Mouse (Mus musculus) hindbrain, embryonic 13.5 days (tissue): Measurements from ENCODE around the gene Gm20388. TPM values are rescaled to one million over a fixed set of nuclear protein-coding genes. Genes with fewer than 3 reads are reported as not detected.
A peak's percentile ranks its signal among the peaks of the same experiment; 100 is the strongest.

Experiments
- ATAC-seq: fragments of 200-750 bp; cut with Nextera tagmentation; 2 replicates; pipeline ENCODE4 v1.8.0; 2017; ENCODE audit warnings: moderate TSS enrichment; ENCODE audit not compliant: low FRiP score
- H3K27ac ChIP-seq: fragments of 300-500 bp; sonication (generic); 2 replicates; pipeline ENCODE4 v1.5.1; 2015; ENCODE audit warnings: inconsistent platforms, mild to moderate bottlenecking, moderate library complexity
- H3K27me3 ChIP-seq: fragments of 300-500 bp; sonication (generic); 2 replicates; pipeline ENCODE4 v1.6.1; 2015; ENCODE audit warnings: mild to moderate bottlenecking, inconsistent platforms
- H3K36me3 ChIP-seq: fragments of 300-500 bp; sonication (generic); 2 replicates; pipeline ENCODE4 v1.6.1; 2015; ENCODE audit warnings: mild to moderate bottlenecking, inconsistent platforms
- H3K4me1 ChIP-seq: fragments of 300-500 bp; sonication (generic); replicated peaks from 2 replicates; pipeline ENCODE4 v1.6.1; 2015; ENCODE audit warnings: inconsistent platforms
- H3K4me2 ChIP-seq: fragments of 300-500 bp; sonication (generic); 2 replicates; pipeline ENCODE4 v1.6.1; 2015; ENCODE audit warnings: inconsistent platforms, mild to moderate bottlenecking, moderate library complexity
- H3K4me3 ChIP-seq: fragments of 300-500 bp; sonication (generic); 2 replicates; pipeline ENCODE4 v1.5.1; 2015; ENCODE audit warnings: mild to moderate bottlenecking, inconsistent platforms
- H3K9ac ChIP-seq: fragments of 300-500 bp; sonication (generic); 2 replicates; pipeline ENCODE4 v1.6.1; 2015; ENCODE audit warnings: mild to moderate bottlenecking, inconsistent platforms
- H3K9me3 ChIP-seq: fragments of 300-500 bp; sonication (generic); 2 replicates; pipeline ENCODE4 v1.6.1; 2016; ENCODE audit warnings: inconsistent platforms
- WGBS: fragments of 180-500 bp; shearing (Covaris S2); methylation state at CpG from one replicate; pipeline ENCODE4 v1.1.7; 2015; 5-methylcytosine and 5-hydroxymethylcytosine counted together
- polyA plus RNA-seq: library from polyadenylated mRNA; unstranded; fragments of >200 nt; fragmentation: Nextera tagmentation; extraction: Ambion mirVana; gene quantifications from 2 replicates; pipeline ENCODE4 v1.2.1, GENCODE M21; 2015

Gene Gm20388
- polyA plus RNA-seq, 1 experiment from 2014 or later: 1.9 TPM

DNA sequence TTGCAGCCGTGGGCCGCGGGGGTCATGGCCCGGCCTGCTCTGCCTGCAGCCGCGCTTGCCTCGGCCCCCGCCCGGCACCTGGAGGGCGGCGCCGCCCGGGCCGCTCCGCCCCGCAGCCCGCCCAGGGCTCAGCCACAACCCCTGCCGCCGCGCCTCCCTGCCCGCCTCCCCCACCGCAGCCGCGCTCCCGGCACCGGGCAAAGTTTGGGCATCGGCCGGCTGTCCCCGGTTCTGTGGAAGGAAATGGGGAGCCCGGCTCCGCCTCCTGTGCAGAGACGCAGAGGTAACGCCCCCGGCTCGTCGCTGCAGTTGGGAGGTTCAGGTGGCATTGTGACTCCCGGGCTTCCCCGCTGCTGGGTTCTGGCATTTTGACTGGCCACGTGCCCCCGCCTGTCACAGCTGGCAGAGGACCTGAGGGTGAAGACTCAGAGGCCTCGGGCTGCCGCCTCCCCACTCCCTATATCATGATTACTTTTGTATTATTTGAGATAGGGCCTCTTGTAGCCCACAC lies 723.7 kb downstream of the Gm20388 start:
- peak overlapping the region; percentile 98 for H3K4me2 ChIP-seq
- 1% methylated on average over 32 of the region's 42 CpGs for WGBS
- H3K4me3 ChIP-seq: peak overlapping the region; percentile 64
- peaks cover 20% of the 10 kb centered on the region for H3K4me1 ChIP-seq
- H3K27ac ChIP-seq: no peak overlapping the region
- no peak; the same call in 1 of the 2 replicates for ATAC-seq
- peak overlapping the region; percentile 86 for H3K9ac ChIP-seq
- peaks cover 52% of the 10 kb centered on the region for H3K27me3 ChIP-seq
- no peaks in the 10 kb centered on the region for H3K36me3 ChIP-seq
- H3K9me3 ChIP-seq: no peaks in the 10 kb centered on the region

DNA sequence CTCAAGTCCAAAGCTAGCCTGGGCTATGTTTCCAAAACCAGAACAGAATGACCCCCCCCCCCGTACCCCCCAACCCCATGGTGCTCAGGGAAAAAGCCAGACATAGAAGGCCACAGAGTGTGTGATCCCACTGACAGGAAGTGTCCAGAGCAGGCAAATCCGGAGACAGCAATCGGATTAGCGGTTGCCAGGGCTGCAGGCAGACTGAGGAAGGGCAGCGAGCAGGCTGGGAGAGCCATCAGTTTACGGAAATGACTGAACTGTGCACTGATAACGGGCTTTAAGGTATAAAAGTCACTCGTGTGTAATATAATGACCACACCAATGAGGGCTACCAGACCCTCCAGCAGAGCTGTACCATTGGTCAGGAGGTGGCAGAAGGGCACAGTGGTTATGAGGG lies 730.6 kb downstream of the Gm20388 start:
- Histone ChIP-seq H3K4me2 (no peak overlapping the region), H3K36me3 (no peaks in the 10 kb centered on the region), H3K9me3 (no peaks in the 10 kb centered on the region), H3K9ac (no peak overlapping the region), H3K4me3 (no peak overlapping the region), H3K27me3 (peaks cover 1% of the 10 kb centered on the region), H3K4me1 (peaks cover 8% of the 10 kb centered on the region; the same call in 1 of the 2 replicates), H3K27ac (no peak overlapping the region)
- WGBS: 46% methylated on average over 8 of the region's 8 CpGs
- no peak for ATAC-seq

DNA sequence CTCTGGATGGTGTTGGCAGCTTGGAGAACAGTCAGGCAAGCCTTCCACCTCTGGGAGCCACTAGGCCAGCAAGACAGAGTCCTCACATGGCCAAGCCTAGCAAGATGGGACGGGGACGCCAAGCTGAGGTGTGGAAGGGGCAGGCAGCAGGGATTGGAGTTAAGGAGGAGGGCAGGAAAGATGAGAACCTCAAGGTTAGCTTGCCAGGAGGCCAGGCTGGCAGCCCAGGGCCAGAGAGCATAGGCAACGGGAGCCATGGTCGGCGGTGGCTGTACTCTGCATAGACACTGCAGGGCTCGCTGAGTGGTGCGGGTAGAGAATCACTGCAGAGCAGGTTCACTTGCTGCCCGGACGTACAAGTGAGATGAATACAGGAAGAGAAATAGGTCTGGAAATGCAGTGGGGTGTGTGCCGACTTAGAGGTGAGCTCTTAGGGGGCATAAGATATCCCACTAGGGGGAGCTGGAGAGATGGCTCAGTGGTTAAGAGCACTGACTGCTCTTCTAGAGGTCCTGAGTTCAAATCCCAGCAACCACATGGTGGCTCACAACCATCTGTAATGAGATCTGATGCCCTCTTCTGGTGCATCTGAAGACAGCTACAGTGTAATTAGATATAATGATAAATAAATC lies 731.5 kb downstream of the Gm20388 start:
- Histone ChIP-seq H3K4me2 (no peak overlapping the region), H3K4me1 (peaks cover 8% of the 10 kb centered on the region; the same call in 1 of the 2 replicates), H3K27me3 (no peaks in the 10 kb centered on the region), H3K36me3 (no peaks in the 10 kb centered on the region), H3K9ac (no peak overlapping the region), H3K4me3 (no peak overlapping the region), H3K9me3 (no peaks in the 10 kb centered on the region), H3K27ac (no peak overlapping the region)
- ATAC-seq: no peak
- WGBS: 79% methylated on average over 10 of the region's 10 CpGs

DNA sequence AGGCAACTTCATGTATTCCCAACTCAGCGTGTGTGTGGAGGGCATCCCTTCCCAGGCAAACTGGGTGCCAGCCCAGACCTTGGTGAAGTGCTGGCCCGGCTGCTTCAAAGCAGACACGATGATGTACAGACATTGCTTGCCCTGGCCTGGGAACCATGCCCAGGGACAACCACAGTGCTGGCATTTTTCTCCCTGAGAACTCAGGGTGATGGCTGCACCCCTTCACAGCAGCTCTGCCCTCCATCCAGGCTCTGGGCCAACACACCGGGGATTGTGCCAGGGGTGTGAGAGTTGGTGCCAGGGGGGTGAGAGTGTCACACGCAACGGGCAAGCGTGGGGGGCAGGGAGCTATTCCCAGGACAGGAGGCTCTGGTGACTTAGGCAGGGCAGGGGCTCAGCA lies 734.0 kb downstream of the Gm20388 start:
- no peaks in the 10 kb centered on the region for H3K27me3 ChIP-seq
- H3K9me3 ChIP-seq: no peaks in the 10 kb centered on the region
- H3K9ac ChIP-seq: no peak overlapping the region
- H3K36me3 ChIP-seq: no peaks in the 10 kb centered on the region
- H3K4me1 ChIP-seq: peaks cover 8% of the 10 kb centered on the region; the same call in 1 of the 2 replicates
- H3K27ac ChIP-seq: no peak overlapping the region
- no peak overlapping the region for H3K4me2 ChIP-seq
- WGBS: 66% methylated on average over 7 of the region's 7 CpGs
- no peak overlapping the region for H3K4me3 ChIP-seq
- peak; percentile 67 for ATAC-seq

DNA sequence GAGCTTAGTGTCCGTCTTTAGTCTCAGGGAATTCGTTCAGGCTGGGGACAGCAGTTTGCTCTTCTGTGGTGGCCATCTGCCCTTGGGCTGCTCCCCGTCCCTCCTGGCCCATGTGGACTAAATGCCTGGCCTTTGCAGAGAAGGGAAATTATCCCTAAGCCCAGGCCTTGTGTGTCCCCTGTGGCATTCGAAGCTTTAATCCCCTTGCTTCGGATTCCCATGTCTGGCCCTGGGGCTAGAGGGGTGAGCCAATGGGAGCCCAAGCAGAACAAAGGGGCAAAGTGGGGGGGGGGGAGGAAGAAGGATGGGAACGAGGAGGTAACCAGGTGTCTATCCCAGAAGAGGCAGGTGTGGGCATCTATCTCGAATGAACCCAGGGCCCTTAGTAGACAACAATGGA lies 736.9 kb downstream of the Gm20388 start, which contains the start of gene 1190005I06Rik:
TSS of gene 1190005I06Rik (minus strand) at position 101 of the 400 bp plus-strand sequence.
- H3K36me3 ChIP-seq: 0 out of 2 replicates have a peak, but pooled peaks cover 7% of the 10 kb centered on the region
- no peak within 1 kb of the TSS for H3K4me2 ChIP-seq
- no peaks in the 10 kb centered on the region for H3K27me3 ChIP-seq
- no peak for ATAC-seq
- no peak within 1 kb of the TSS for H3K27ac ChIP-seq
- H3K9ac ChIP-seq: no peak within 1 kb of the TSS
- WGBS: 56% methylated on average over 7 of the region's 7 CpGs
- no peaks in the 10 kb centered on the region for H3K9me3 ChIP-seq
- no peak within 1 kb of the TSS for H3K4me3 ChIP-seq
- peaks cover 8% of the 10 kb centered on the region; the same call in 1 of the 2 replicates for H3K4me1 ChIP-seq

DNA sequence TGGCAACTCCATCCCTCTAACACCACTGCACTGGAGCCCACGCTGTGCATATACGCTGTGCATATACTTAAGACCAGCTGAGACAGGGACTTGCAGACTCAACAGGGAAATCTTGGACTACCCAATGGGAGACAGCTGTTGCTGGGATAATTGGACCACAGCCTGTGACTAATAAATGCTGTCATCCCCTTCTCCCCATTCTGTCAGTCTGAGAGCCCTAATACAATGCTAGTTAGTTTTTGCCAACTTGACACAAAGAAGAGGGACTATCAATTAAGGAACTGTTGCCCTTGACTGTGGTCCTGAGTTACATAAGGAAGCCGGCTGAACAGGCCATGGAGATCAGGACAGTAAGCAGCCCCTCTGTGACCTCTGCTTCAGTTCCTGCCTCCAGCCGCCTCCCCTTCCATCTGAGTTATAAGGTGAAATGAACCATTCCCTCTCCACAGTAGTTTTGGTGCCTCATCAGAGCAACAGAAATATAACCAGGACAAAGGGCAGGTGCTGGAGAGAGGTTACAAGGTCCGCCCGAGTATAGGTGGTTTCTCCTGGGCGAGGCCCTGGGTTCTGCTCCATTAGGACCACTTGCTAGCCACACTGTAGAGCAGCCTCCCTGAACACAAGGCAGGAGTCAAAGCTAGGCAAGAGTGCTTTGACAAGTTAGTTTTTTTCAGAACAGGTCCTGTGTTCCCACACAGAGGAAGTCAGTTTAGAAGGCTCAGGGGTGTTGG lies 745.8 kb downstream of the Gm20388 start:
- 80% methylated on average over 7 of the region's 7 CpGs for whole genome bisulfite sequencing
- H3K4me1 ChIP-seq: peaks cover 20% of the 10 kb centered on the region; the same call in 1 of the 2 replicates
- H3K9ac ChIP-seq: peak overlapping the region; percentile 21; the same call in 1 of the 2 replicates
- no peak for ATAC-seq
- H3K9me3 ChIP-seq: no peaks in the 10 kb centered on the region
- no peak overlapping the region for H3K4me3 ChIP-seq
- no peak overlapping the region for H3K4me2 ChIP-seq
- H3K27ac ChIP-seq: no peak overlapping the region
- H3K27me3 ChIP-seq: no peaks in the 10 kb centered on the region
- H3K36me3 ChIP-seq: peaks cover 70% of the 10 kb centered on the region

DNA sequence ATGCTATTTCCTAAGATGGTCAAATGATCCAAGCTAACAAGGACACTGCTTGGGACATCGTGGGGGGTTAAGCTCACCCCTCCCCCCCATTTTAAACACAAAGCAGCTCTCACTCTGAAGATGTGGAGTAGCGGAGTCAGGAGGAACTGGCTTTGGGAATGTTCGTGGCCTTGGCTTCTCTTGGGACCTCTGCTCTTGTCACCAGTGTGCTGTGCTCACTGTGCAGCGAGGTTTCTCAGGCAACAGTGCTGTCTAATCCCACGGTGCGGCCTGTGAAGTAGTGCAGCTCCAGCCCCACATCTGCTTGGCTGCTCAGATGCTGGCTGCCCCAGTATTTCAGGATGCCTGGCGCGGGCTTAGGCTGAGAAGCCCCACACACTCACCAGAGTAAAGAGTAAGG lies 746.8 kb downstream of the Gm20388 start:
- Histone ChIP-seq H3K9ac (no peak overlapping the region), H3K4me2 (no peak overlapping the region), H3K4me3 (no peak overlapping the region), H3K4me1 (peaks cover 20% of the 10 kb centered on the region; the same call in 1 of the 2 replicates), H3K9me3 (no peaks in the 10 kb centered on the region), H3K36me3 (peaks cover 70% of the 10 kb centered on the region), H3K27ac (no peak overlapping the region), H3K27me3 (no peaks in the 10 kb centered on the region)
- 86% methylated on average over 8 of the region's 8 CpGs for WGBS
- no peak for ATAC-seq

DNA sequence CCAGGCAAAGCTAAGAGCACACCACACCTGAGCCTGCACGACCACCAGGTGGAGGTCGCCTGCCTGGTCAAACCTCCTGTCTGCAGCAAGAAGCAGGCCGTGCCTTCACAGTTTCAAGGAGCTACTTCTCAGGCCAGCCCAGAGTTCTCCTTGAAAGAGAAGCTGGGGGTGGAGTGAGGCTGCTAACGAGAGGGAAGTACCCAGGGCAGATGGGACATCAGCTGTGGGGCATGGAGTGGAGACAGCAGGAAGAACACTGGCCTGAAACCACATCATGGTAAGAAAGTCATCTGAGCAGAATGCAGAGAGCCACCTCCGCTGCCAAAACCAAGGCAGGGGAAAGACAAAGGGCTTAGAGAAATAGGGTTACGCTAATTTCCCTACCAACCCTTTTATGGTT lies 753.9 kb downstream of the Gm20388 start:
- H3K9ac ChIP-seq: peak overlapping the region; percentile 46; the same call in 1 of the 2 replicates
- H3K27me3 ChIP-seq: no peaks in the 10 kb centered on the region

DNA sequence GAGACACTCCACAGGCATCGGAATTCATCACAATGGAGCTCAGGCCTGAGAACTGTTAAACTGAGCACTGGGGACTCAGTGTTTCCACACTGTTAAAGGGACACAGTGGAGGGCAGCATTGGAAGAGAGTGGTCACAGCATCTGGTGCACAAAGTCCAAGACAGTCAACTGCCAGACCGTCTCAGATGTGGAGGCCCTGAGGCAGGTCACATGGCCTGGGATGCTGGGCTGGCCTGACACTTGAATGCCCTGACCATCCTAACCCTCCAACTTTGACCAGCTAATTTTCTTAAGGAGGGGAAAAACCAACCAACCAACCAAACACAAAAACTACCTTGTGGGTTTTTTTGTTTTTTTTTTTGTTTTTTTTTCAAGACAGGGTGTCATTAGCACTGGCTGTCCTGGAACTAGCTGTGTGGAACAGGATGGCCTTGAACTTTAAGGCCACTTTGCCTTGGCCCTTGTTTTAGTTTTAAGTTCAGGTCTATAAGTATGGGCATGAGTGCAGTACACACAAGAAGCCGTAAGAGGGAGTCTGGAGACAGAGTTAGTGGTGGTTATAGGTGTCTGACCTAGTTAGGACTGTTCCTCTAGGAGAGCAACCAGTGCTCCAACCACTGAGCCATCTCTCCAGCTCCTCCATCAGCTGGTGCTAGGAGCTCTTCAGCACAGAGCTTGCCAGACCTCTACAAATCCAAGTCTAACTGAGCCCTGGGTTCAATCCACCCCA lies 755.2 kb downstream of the Gm20388 start:
- WGBS: 79% methylated on average over 3 of the region's 3 CpGs
- no peaks in the 10 kb centered on the region for H3K9me3 ChIP-seq
- ATAC-seq: no peak
- peaks cover 17% of the 10 kb centered on the region for H3K36me3 ChIP-seq
- H3K27me3 ChIP-seq: no peaks in the 10 kb centered on the region
- peak overlapping the region; percentile 94 for H3K9ac ChIP-seq
- peak overlapping the region; percentile 94 for H3K4me2 ChIP-seq
- H3K4me1 ChIP-seq: peaks cover 54% of the 10 kb centered on the region
- peak overlapping the region; percentile 93 for H3K4me3 ChIP-seq
- no peak overlapping the region for H3K27ac ChIP-seq

More for the DNA sequence above, 753.9 kb downstream of the Gm20388 start:
- no peak overlapping the region for H3K27ac ChIP-seq
- H3K4me3 ChIP-seq: no peak overlapping the region
- no peak for ATAC-seq
- H3K4me2 ChIP-seq: no peak overlapping the region
- H3K36me3 ChIP-seq: peaks cover 11% of the 10 kb centered on the region; the same call in 1 of the 2 replicates
- 87% methylated on average over 6 of the region's 6 CpGs for WGBS
- H3K9me3 ChIP-seq: no peaks in the 10 kb centered on the region
- peaks cover 51% of the 10 kb centered on the region for H3K4me1 ChIP-seq

DNA sequence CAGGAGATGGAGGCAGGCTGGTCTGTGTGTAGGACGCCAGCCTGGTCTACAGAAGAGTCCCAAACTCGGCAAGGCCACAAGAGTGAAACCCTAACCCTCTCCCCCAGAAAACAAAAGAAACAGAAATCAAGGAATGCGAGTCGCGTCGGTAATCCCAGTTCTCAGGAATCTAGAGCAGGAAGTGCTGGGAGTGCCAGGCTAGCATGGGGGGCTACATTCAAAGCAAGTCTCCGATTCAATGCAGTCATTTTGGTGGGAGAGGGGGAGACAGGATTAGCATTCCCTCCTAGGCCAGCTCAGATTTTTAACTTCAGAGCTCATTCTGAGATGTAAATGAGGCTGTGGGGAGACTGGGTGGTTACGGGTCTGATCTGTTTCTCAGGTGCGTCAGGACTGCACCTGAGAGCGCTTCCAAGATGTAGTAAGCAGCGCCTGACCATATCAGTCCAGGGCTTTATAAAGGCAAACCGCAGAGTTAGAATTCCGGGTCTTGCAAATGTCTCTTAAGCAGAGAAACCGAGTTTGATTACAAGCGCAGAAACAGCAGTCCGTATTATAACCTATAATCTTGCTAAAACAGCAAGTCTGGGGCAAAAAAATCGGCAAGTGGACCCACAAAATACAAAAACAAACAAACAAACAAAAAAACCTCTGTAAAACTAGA lies 756.3 kb downstream of the Gm20388 start:
- H3K9ac ChIP-seq: peak overlapping the region; percentile 94
- H3K27ac ChIP-seq: peak overlapping the region; percentile 90
- peaks cover 26% of the 10 kb centered on the region for H3K36me3 ChIP-seq
- no peak for ATAC-seq
- H3K27me3 ChIP-seq: no peaks in the 10 kb centered on the region
- no peaks in the 10 kb centered on the region for H3K9me3 ChIP-seq
- H3K4me2 ChIP-seq: peak overlapping the region; percentile 94
- H3K4me1 ChIP-seq: peaks cover 64% of the 10 kb centered on the region
- WGBS: 2% methylated on average over 17 of the region's 17 CpGs
- H3K4me3 ChIP-seq: peak overlapping the region; percentile 93

DNA sequence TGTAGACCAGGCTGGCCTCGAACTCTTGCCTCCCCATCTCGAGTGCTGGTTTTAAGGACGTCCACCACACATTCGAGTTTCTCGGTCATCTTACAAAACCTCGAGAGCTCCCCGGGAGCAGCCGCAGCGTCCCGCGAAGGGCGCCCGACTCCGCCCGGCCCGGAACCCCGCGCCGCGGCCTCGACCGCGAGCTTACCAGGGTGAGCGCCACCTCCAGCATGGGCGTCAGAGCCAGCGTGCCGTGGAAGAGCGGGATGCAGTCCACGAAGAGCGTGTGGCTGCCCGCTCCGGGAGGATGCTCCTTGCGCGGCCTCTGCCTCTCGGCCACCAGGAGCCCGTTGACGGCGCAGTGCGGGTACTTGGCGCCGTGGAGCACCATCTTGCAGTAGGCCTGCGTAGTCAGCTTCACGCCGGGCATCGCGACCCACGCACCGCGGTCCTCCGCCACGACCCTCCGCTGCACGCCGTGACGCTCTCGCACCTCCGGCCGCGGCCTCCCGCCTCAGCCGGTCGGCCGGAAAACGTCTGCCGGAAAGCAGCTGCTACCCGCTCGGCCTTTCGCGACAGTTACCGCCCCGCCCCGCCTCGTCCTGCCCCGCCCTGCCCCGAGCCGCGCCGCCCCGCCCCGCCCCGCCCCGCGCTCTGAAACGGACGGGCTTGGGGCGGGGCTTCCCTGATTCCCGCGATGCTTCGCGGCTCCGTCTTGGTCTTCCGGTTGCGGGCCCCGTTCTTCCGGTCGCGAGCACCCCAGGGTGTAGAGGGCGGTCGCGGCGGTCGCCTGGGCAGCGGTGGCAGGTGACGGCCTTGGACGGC lies 757.1 kb downstream of the Gm20388 start, which contains the start of the genes Gm27021 and Cox4i1:
TSS of gene Gm27021 (minus strand) at position 519 of the 813 bp plus-strand sequence.
TSS of gene Cox4i1 (plus strand) at position 662 of the 813 bp plus-strand sequence.
- Histone ChIP-seq H3K9me3 (no peaks in the 10 kb centered on the region), H3K36me3 (peaks cover 34% of the 10 kb centered on the region), H3K27me3 (no peaks in the 10 kb centered on the region), H3K4me1 (peaks cover 65% of the 10 kb centered on the region), H3K4me2 (peak within 1 kb of the TSS; percentile 94), H3K9ac (peak within 1 kb of the TSS; percentile 94), H3K27ac (peak within 1 kb of the TSS; percentile 90), H3K4me3 (peak within 1 kb of the TSS; percentile 93)
- peak; percentile 90 for ATAC-seq
- WGBS: under 1% methylated on average over 105 of the region's 105 CpGs
